Comparison of ENCODE assay signal across 9 mouse cellular contexts in the genomic region with DNA sequence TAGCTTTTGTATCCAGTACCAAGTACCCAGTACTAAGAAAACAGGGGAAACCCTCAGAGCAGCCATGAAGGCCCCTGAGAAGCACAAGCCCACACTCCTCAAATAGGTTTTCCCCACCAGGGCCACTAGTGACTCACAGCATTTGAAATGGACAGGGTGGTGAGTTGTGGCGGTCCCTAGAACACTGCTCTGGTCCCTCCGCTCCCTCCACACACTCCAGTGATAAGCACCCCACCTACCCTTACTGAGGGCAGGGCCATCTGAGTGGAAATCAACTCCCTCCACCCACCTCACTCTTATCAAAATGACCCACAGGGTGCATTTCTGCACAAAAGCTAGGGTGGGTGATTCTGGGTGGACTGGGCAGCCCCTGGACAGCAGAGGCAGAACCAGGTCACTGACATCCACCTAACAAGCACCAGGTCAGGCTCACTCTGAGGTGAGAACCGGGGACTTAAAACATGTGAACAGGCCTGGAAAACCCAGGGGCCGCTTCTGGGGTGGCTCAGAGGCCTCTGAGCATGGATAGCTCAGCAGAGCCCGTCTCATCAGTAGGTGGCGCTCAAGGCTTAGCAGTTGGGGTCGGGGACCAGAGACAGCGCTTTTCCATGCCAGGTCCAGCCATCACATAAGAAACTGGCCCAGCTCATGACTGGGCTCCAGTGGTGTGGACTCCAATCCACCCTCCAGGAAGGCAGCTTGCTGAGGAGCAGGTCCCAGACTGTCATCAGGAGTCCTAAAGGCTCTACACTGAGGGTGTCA. TPM values are rescaled to one million over a fixed set of nuclear protein-coding genes. Genes with fewer than 3 reads are reported as not detected.
DNase-seq lines count a peak whose midpoint lies in the region; ATAC-seq lines count a peak whose summit lies in the region.
"Had no signal": no experiment of that assay in that cellular context is flagged by ENCODE, and none has a peak within 500 bp of the region (broad histone marks: within the 10 kb centered on the region; RNA-seq: fewer than 3 reads in every experiment).

No protein-coding gene starts in this region.

- 28% methylated on average over 8 of the region's 8 CpGs for WGBS in forebrain, embryonic 15.5 days
- 29% methylated on average over 8 of the region's 8 CpGs for WGBS in hindbrain, embryonic 13.5 days

- peak; percentile 71 for ATAC-seq in forebrain, embryonic 15.5 days (replicated peaks)
- ATAC-seq in hindbrain, embryonic 13.5 days (ENCODE audit: low FRiP score), result peak; percentile 78

- H3K4me3 ChIP-seq in forebrain, embryonic 15.5 days, result no peak overlapping the region
- H3K4me3 ChIP-seq in hindbrain, embryonic 13.5 days, result no peak overlapping the region

- H3K9me3 ChIP-seq in forebrain, embryonic 15.5 days, result no peaks in the 10 kb centered on the region
- no peaks in the 10 kb centered on the region for H3K9me3 ChIP-seq in hindbrain, embryonic 13.5 days

- H3K9ac ChIP-seq in forebrain, embryonic 15.5 days (replicated peaks), result no peak overlapping the region
- no peak overlapping the region for H3K9ac ChIP-seq in hindbrain, embryonic 13.5 days

- H3K36me3 ChIP-seq in forebrain, embryonic 15.5 days, result no peaks in the 10 kb centered on the region
- H3K36me3 ChIP-seq in hindbrain, embryonic 13.5 days, result no peaks in the 10 kb centered on the region

- no peaks in the 10 kb centered on the region for H3K27me3 ChIP-seq in forebrain, embryonic 15.5 days
- no peaks in the 10 kb centered on the region for H3K27me3 ChIP-seq in hindbrain, embryonic 13.5 days

- H3K4me1 ChIP-seq in forebrain, embryonic 15.5 days, result no peaks in the 10 kb centered on the region
- H3K4me1 ChIP-seq in hindbrain, embryonic 13.5 days (replicated peaks), result 0 out of 2 replicates have a peak, but pooled peaks cover 4% of the 10 kb centered on the region

- DNase-seq in ES-CJ7 (ENCODE audit: low read depth, low spot score), result peak; percentile 71
- peak; percentile 89 for DNase-seq in cerebellum, adult 11 months
- DNase-seq in layer of hippocampus, postnatal 14 days (ENCODE audit: low spot score in 2 of 2), result peak; percentile 71 to 84
- DNase-seq in lung, postnatal 10 days, result peak; percentile 90
- peak; percentile 86 for DNase-seq in retina, postnatal 1 day
- DNase-seq in thymus, postnatal 4 days, result peak; percentile 90

- H3K27ac ChIP-seq in forebrain, embryonic 15.5 days (replicated peaks), result no peak overlapping the region
- H3K27ac ChIP-seq in hindbrain, embryonic 13.5 days, result no peak overlapping the region

- H3K4me2 ChIP-seq in forebrain, embryonic 15.5 days (replicated peaks), result no peak overlapping the region
- H3K4me2 ChIP-seq in hindbrain, embryonic 13.5 days, result no peak overlapping the region

RNA-seq across cellular contexts. Expression of gene Tpcn2, which starts 30.9 kb away (rescaled TPM):
- polyA plus RNA-seq in forebrain, embryonic 15.5 days (2015; fragmentation: Nextera tagmentation; extraction: Ambion mirVana), result 2.9 and 3.4 TPM in 2 replicates
- 3.3 TPM in 2 replicates for polyA plus RNA-seq in hindbrain, embryonic 13.5 days (2015; fragmentation: Nextera tagmentation; extraction: Ambion mirVana)
- 1 to 10 TPM; 5.4 to 7.2 TPM for total RNA-seq in layer of hippocampus, postnatal 14 days (2021)

RNA-seq across cellular contexts. Expression of gene 1810010D01Rik, which starts 45.0 kb away (rescaled TPM):
- polyA plus RNA-seq in forebrain, embryonic 15.5 days (2015; fragmentation: Nextera tagmentation; extraction: Ambion mirVana), result 0.34 TPM in 1 of 2 replicates, not detected in the other
- 0.38 TPM in 1 of 2 replicates, not detected in the other for polyA plus RNA-seq in hindbrain, embryonic 13.5 days (2015; fragmentation: Nextera tagmentation; extraction: Ambion mirVana)
- not detected for total RNA-seq in layer of hippocampus, postnatal 14 days (2021)
- polyA plus RNA-seq: heart, embryonic 14.5 days had no signal

RNA-seq across cellular contexts. Expression of gene Mrgprf, which starts 47.7 kb away (rescaled TPM):
- polyA plus RNA-seq in forebrain, embryonic 15.5 days (2015; fragmentation: Nextera tagmentation; extraction: Ambion mirVana), result 2.0 and 2.2 TPM in 2 replicates
- polyA plus RNA-seq in hindbrain, embryonic 13.5 days (2015; fragmentation: Nextera tagmentation; extraction: Ambion mirVana), result 2.2 and 2.7 TPM in 2 replicates
- total RNA-seq in layer of hippocampus, postnatal 14 days (2021), result 1 to 10 TPM in 1 of 2 experiments, under 1 TPM in 1; 0.88 to 1.1 TPM
